Mouse (Mus musculus): ENCODE measurements around the gene Gprin1. TPM values are rescaled to one million over a fixed set of nuclear protein-coding genes. Genes with fewer than 3 reads are reported as not detected.

The Gprin1 gene
- polyA plus RNA-seq, 1 experiment from 2014 or later: 3.4 TPM

- WGBS: 76% methylated on average over 7 of the region's 7 CpGs
- Histone ChIP-seq H3K4me1 (ENCODE audit: control insufficient read depth, insufficient read depth, low read length) (no peaks in the 10 kb centered on the region), H3K4me2 (ENCODE audit: low read depth, low read length) (no peak overlapping the region), H3K4me3 (ENCODE audit: low read depth, low read length) (no peak overlapping the region), H3K36me3 (replicated peaks; ENCODE audit: control insufficient read depth, insufficient read depth, low read depth, low read length) (no peaks in the 10 kb centered on the region), H3K27ac (replicated peaks; ENCODE audit: low read depth, low read length) (no peak overlapping the region), H3K9ac (replicated peaks; ENCODE audit: low read length) (no peak overlapping the region), H3K27me3 (ENCODE audit: control insufficient read depth, insufficient read depth, low read length) (no peaks in the 10 kb centered on the region), H3K9me3 (replicated peaks; ENCODE audit: control insufficient read depth, low read length) (no peaks in the 10 kb centered on the region)
- ATAC-seq (replicated peaks; ENCODE audit: insufficient number of reproducible peaks, low FRiP score, low TSS enrichment, low read depth) (no peak), DNase-seq (ENCODE audit: low spot score) (no peak)
Measured at GRCm38 (mm10) chr13:54702507-54702906, 47.2 kb downstream of the Gprin1 start.

- ATAC-seq (replicated peaks; ENCODE audit: insufficient number of reproducible peaks, low FRiP score, low TSS enrichment, low read depth) (no peak), DNase-seq (ENCODE audit: low spot score) (no peak)
- no peak within 1 kb of the TSS for H3K4me2 ChIP-seq (ENCODE audit: low read depth, low read length)
- H3K4me1 ChIP-seq (ENCODE audit: control insufficient read depth, insufficient read depth, low read length): no peaks in the 10 kb centered on the region
- 83% methylated on average over 5 of the region's 5 CpGs for WGBS
- no peak within 1 kb of the TSS for H3K9ac ChIP-seq (replicated peaks; ENCODE audit: low read length)
- no peak within 1 kb of the TSS for H3K27ac ChIP-seq (replicated peaks; ENCODE audit: low read depth, low read length)
- no peak within 1 kb of the TSS for H3K4me3 ChIP-seq (ENCODE audit: low read depth, low read length)
- no peaks in the 10 kb centered on the region for H3K27me3 ChIP-seq (ENCODE audit: control insufficient read depth, insufficient read depth, low read length)
- no peaks in the 10 kb centered on the region for H3K9me3 ChIP-seq (replicated peaks; ENCODE audit: control insufficient read depth, low read length)
- H3K36me3 ChIP-seq (replicated peaks; ENCODE audit: control insufficient read depth, insufficient read depth, low read depth, low read length): no peaks in the 10 kb centered on the region
Measured at GRCm38 (mm10) chr13:54701243-54701642, 48.4 kb downstream of the Gprin1 start, which contains the start of gene Cdhr2. TSS of gene Cdhr2 (plus strand) at chr13:54701461.

DNA sequence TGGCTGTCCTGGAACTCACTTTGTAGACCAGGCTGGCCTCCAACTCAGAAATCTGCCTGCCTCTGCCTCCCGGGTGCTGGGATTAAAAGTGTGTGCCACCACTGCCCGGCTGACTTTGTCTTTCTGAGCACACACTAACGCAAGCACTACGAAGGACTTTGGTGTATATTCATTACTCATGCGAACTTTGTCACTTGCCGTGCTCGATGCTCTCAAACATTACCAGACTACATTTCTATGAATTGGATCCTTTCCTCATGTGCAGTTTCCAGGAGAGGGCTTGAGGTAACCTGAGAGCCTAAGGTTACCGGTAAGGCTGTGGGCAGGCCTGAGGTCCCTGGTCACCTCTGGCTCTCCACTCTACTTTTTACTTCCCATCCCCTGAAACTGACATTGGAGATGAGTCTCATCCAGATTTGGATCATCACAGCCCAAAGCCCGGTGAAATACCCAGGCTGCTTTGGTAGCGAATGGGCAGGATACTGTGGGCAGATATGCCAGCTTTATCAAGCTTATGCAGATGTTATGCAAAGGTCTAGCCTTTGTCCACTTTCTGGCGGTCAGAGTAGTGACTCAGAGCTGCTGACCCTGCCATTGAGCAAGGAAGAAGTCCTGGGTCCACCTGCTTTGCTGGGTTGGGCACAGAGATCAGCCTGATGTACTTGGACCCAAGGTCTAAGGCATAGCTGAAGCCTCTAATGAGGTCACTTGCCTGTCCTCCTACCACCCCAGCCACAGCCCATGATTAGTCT lies 54.0 kb downstream of the Gprin1 start:
- WGBS: 88% methylated on average over 11 of the region's 11 CpGs
- Histone ChIP-seq H3K9ac (replicated peaks; ENCODE audit: low read length) (no peak overlapping the region), H3K4me3 (ENCODE audit: low read depth, low read length) (no peak overlapping the region), H3K4me2 (ENCODE audit: low read depth, low read length) (no peak overlapping the region), H3K4me1 (ENCODE audit: control insufficient read depth, insufficient read depth, low read length) (peaks cover 5% of the 10 kb centered on the region; the same call in 1 of the 2 replicates), H3K27ac (replicated peaks; ENCODE audit: low read depth, low read length) (no peak overlapping the region), H3K36me3 (replicated peaks; ENCODE audit: control insufficient read depth, insufficient read depth, low read depth, low read length) (no peaks in the 10 kb centered on the region), H3K9me3 (replicated peaks; ENCODE audit: control insufficient read depth, low read length) (no peaks in the 10 kb centered on the region), H3K27me3 (ENCODE audit: control insufficient read depth, insufficient read depth, low read length) (no peaks in the 10 kb centered on the region)
- DNase-seq (ENCODE audit: low spot score): no peak
- no peak for ATAC-seq (replicated peaks; ENCODE audit: insufficient number of reproducible peaks, low FRiP score, low TSS enrichment, low read depth)

GRCm38 (mm10) chr13:54694348-54695060 lies 55.2 kb downstream of the Gprin1 start:
- Histone ChIP-seq H3K36me3 (replicated peaks; ENCODE audit: control insufficient read depth, insufficient read depth, low read depth, low read length) (no peaks in the 10 kb centered on the region), H3K4me3 (ENCODE audit: low read depth, low read length) (peak overlapping the region; percentile 97), H3K4me1 (ENCODE audit: control insufficient read depth, insufficient read depth, low read length) (peaks cover 5% of the 10 kb centered on the region; the same call in 1 of the 2 replicates), H3K27me3 (ENCODE audit: control insufficient read depth, insufficient read depth, low read length) (no peaks in the 10 kb centered on the region), H3K9me3 (replicated peaks; ENCODE audit: control insufficient read depth, low read length) (no peaks in the 10 kb centered on the region), H3K4me2 (ENCODE audit: low read depth, low read length) (peak overlapping the region; percentile 36), H3K9ac (replicated peaks; ENCODE audit: low read length) (peak overlapping the region; percentile 67), H3K27ac (replicated peaks; ENCODE audit: low read depth, low read length) (peak overlapping the region; percentile 83)
- 18% methylated on average over 26 of the region's 26 CpGs for WGBS
- DNase-seq (ENCODE audit: low spot score): peak; percentile 84
- ATAC-seq (replicated peaks; ENCODE audit: insufficient number of reproducible peaks, low FRiP score, low TSS enrichment, low read depth): peak; percentile 79

DNA sequence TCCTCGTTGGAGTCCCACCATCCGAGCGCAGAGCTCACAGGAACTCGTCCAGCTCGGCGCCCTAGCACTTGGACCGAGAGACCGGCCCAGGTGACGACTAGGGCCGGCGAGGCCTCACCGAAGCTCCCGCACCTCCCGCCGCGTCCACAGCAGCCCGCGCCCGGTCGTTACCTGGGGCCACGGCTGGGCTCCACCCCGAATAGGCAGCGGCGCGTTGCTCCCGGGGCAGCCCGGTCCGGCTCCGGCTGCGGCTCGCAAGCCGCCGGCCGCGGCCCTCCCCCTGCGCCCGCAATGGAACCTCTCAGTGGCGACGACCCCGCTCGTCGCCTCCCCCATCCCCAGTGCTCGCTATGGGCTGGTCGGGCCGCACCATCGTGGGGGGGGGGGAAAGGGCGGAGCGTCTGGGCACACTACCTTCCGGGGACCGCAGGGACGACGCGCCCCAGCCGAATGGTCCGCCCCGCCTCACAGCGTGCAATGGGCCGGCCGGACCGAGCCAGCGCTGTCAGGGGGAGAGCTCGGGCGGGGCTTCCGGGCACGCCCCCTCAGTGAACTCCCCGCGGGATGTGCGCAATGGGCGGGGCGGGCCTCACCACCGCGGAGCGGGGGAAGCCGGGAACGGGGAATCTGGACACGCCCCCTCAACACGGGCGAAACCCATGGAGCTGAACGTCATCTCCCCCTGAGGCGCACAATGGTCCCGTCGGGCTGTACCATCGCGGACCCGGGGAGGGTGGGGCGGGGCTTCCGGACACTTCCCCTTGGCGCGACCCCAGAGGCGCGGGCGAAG lies 55.9 kb downstream of the Gprin1 start, which contains the start of gene Rnf44:
Gene Rnf44, minus strand, starts transcription at position 350 of the 790 bp plus-strand sequence.
- peak; percentile 98 for ATAC-seq (replicated peaks; ENCODE audit: insufficient number of reproducible peaks, low FRiP score, low TSS enrichment, low read depth)
- no peaks in the 10 kb centered on the region for H3K9me3 ChIP-seq (replicated peaks; ENCODE audit: control insufficient read depth, low read length)
- WGBS: under 1% methylated on average over 77 of the region's 92 CpGs

DNA sequence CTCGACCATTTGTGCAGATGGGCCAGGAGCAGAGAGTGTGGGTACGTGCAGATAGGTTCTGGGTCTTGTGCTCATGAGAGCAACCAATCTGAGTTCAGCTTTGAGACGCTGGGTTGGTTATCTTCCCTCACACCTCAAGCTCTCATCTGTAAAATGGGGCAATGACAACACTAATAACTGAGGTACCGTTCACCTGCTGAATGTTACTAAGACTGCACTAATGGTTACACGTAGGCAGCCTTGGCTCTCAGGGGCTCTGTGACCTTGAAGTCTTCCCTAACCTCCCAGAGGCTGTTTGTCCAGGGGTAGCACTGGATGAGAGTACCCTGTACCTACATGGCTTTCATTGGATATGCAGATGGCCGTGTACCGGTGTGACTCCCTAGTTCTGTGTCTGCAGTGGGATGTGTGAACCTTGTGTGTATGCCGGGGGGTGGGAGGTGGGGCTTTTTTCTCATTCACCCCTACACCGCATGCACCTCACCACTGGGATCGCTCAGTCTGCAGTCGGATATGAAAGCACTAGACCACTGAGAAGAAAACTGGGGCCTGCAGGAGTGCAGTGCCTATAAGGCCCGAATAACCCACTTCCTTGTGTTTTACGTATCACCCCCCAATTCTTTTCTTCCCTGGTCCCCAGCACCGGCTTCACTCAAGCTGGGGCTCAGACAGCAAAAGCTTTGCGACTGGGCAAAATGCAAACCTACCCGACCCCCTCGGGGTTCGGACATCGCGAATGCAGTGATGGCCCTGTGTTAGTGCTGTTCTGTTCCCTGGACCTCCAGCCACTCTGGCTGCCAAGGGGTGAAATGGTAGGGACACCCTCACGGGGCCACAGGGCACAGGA lies 56.7 kb downstream of the Gprin1 start:
- Histone ChIP-seq H3K36me3 (replicated peaks; ENCODE audit: control insufficient read depth, insufficient read depth, low read depth, low read length) (no peaks in the 10 kb centered on the region), H3K4me3 (ENCODE audit: low read depth, low read length) (peak overlapping the region; percentile 97), H3K4me1 (ENCODE audit: control insufficient read depth, insufficient read depth, low read length) (peaks cover 5% of the 10 kb centered on the region; the same call in 1 of the 2 replicates), H3K9ac (replicated peaks; ENCODE audit: low read length) (peak overlapping the region; percentile 92), H3K4me2 (ENCODE audit: low read depth, low read length) (peak overlapping the region; percentile 73), H3K27ac (replicated peaks; ENCODE audit: low read depth, low read length) (peak overlapping the region; percentile 65), H3K9me3 (replicated peaks; ENCODE audit: control insufficient read depth, low read length) (no peaks in the 10 kb centered on the region), H3K27me3 (ENCODE audit: control insufficient read depth, insufficient read depth, low read length) (no peaks in the 10 kb centered on the region)
- DNase-seq (ENCODE audit: low spot score): no peak
- ATAC-seq (replicated peaks; ENCODE audit: insufficient number of reproducible peaks, low FRiP score, low TSS enrichment, low read depth): no peak
- WGBS: 14% methylated on average over 21 of the region's 21 CpGs

More for the DNA sequence above, 55.9 kb downstream of the Gprin1 start, which contains the start of gene Rnf44:
- peak within 1 kb of the TSS; percentile 92 for H3K9ac ChIP-seq (replicated peaks; ENCODE audit: low read length)
- peak within 1 kb of the TSS; percentile 97 for H3K4me3 ChIP-seq (ENCODE audit: low read depth, low read length)
- peak; percentile 98 for DNase-seq (ENCODE audit: low spot score)
- H3K36me3 ChIP-seq (replicated peaks; ENCODE audit: control insufficient read depth, insufficient read depth, low read depth, low read length): no peaks in the 10 kb centered on the region
- peak within 1 kb of the TSS; percentile 83 for H3K27ac ChIP-seq (replicated peaks; ENCODE audit: low read depth, low read length)
- no peaks in the 10 kb centered on the region for H3K27me3 ChIP-seq (ENCODE audit: control insufficient read depth, insufficient read depth, low read length)
- H3K4me2 ChIP-seq (ENCODE audit: low read depth, low read length): peak within 1 kb of the TSS; percentile 73
- peaks cover 5% of the 10 kb centered on the region; the same call in 1 of the 2 replicates for H3K4me1 ChIP-seq (ENCODE audit: control insufficient read depth, insufficient read depth, low read length)

GRCm38 (mm10) chr13:54691737-54692136 lies 57.9 kb downstream of the Gprin1 start:
- no peak for ATAC-seq (replicated peaks; ENCODE audit: insufficient number of reproducible peaks, low FRiP score, low TSS enrichment, low read depth)

More at GRCm38 (mm10) chr13:54691737-54692136, 57.9 kb downstream of the Gprin1 start:
- Histone ChIP-seq H3K4me2 (ENCODE audit: low read depth, low read length) (no peak overlapping the region; the same call in 1 of the 2 replicates), H3K4me1 (ENCODE audit: control insufficient read depth, insufficient read depth, low read length) (peaks cover 5% of the 10 kb centered on the region; the same call in 1 of the 2 replicates), H3K27ac (replicated peaks; ENCODE audit: low read depth, low read length) (no peak overlapping the region), H3K36me3 (replicated peaks; ENCODE audit: control insufficient read depth, insufficient read depth, low read depth, low read length) (no peaks in the 10 kb centered on the region), H3K9me3 (replicated peaks; ENCODE audit: control insufficient read depth, low read length) (no peaks in the 10 kb centered on the region), H3K27me3 (ENCODE audit: control insufficient read depth, insufficient read depth, low read length) (no peaks in the 10 kb centered on the region), H3K9ac (replicated peaks; ENCODE audit: low read length) (no peak overlapping the region), H3K4me3 (ENCODE audit: low read depth, low read length) (peak overlapping the region; percentile 97; the same call in 1 of the 2 replicates)
- DNase-seq (ENCODE audit: low spot score): no peak
